Mouse (Mus musculus) stomach, embryonic 15.5 days (tissue): ENCODE measurements around the gene 4932429P05Rik. TPM values are rescaled to one million over a fixed set of nuclear protein-coding genes. Genes with fewer than 3 reads are reported as not detected.

Experiments
- ATAC-seq: fragments of 200-750 bp; cut with Nextera tagmentation; 2 replicates; pipeline ENCODE4 v1.8.0; 2017; ENCODE audit warnings: low read depth, moderate number of reproducible peaks, moderate TSS enrichment; ENCODE audit not compliant: insufficient read depth, low FRiP score
- H3K27ac ChIP-seq: fragments of 300-500 bp; sonication (generic); 2 replicates; pipeline ENCODE4 v1.5.1; 2015; ENCODE audit warnings: mild to moderate bottlenecking, inconsistent platforms
- H3K27me3 ChIP-seq: fragments of 300-500 bp; sonication (generic); replicated peaks from 2 replicates; pipeline ENCODE4 v1.6.1; 2015; ENCODE audit warnings: inconsistent platforms
- H3K36me3 ChIP-seq: fragments of 300-500 bp; sonication (generic); 2 replicates; pipeline ENCODE4 v1.6.1; 2015; ENCODE audit warnings: inconsistent platforms
- H3K4me1 ChIP-seq: fragments of 300-500 bp; sonication (generic); 2 replicates; pipeline ENCODE4 v1.6.1; 2015; ENCODE audit warnings: inconsistent platforms
- H3K4me2 ChIP-seq: fragments of 300-500 bp; sonication (generic); 2 replicates; pipeline ENCODE4 v1.6.1; 2015; ENCODE audit warnings: mild to moderate bottlenecking, inconsistent platforms
- H3K4me3 ChIP-seq: fragments of 300-500 bp; sonication (generic); replicated peaks from 2 replicates; pipeline ENCODE4 v1.5.1; 2015; ENCODE audit warnings: inconsistent platforms
- H3K9ac ChIP-seq: fragments of 300-500 bp; sonication (generic); 2 replicates; pipeline ENCODE4 v1.6.1; 2015; ENCODE audit warnings: inconsistent platforms
- H3K9me3 ChIP-seq: fragments of 300-500 bp; sonication (generic); 2 replicates; pipeline ENCODE4 v1.6.1; 2016; ENCODE audit warnings: inconsistent platforms
- polyA plus RNA-seq: library from polyadenylated mRNA; unstranded; fragments of >200 nt; fragmentation: Nextera tagmentation; extraction: Ambion mirVana; gene quantifications from 2 replicates; pipeline ENCODE4 v1.2.1, GENCODE M21; 2015

4932429P05Rik gene
- polyA plus RNA-seq = not detected in 2 replicates

DNA sequence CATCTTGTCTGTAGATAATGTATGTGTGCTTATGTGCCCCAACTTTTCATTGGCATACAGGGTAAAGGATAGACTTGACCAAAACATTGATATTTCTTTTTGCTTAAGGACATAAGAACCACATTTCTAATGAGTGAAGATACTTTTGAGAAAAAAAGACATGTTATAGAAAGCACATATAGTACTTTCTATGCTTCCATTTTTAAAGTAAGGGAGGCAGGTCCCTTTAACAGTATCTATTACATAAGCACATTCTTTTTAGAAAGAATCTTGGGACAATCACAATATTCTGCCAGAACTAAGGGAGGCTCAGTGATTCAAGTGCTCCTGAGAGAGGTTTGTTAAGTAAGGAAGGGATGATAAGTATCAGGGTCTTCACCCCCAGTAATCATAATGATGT, at the start of gene 4932429P05Rik:
Gene 4932429P05Rik, plus strand, starts transcription at position 301 of the 400 bp plus-strand sequence.
- no peak within 1 kb of the TSS for H3K4me3 ChIP-seq
- H3K36me3 ChIP-seq = no peaks in the 10 kb centered on the region
- H3K4me1 ChIP-seq = no peaks in the 10 kb centered on the region
- no peak within 1 kb of the TSS for H3K4me2 ChIP-seq
- H3K27ac ChIP-seq = no peak within 1 kb of the TSS
- ATAC-seq = no peak
- H3K9me3 ChIP-seq = no peaks in the 10 kb centered on the region
- H3K9ac ChIP-seq = no peak within 1 kb of the TSS
- no peaks in the 10 kb centered on the region for H3K27me3 ChIP-seq

Other genes with a start within 250 kb of the 4932429P05Rik start
- not detected in 2 replicates for gene 4930415L06Rik, start 180.6 kb downstream of the 4932429P05Rik start, polyA plus RNA-seq